9 mouse cellular contexts compared by ENCODE assay signal in the genomic region with DNA sequence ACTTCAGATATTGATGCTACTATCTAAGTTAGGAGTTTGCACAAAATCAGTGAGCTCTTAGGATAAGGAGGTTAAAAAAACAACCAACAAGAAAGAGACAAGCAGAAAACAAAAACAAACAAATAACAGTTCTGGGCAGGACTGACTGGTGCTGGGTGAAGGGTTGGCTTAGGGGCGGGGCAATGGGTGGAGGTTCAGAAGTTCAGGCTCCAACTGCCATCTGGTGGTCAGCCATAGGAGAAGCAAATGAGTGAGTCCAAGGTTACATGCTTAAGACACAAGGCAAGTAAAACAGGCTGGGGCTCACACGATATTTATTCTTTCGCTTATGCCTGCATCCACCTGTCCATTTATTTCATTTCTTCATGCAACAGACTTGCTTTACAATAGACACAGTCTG. TPM values are rescaled to one million over a fixed set of nuclear protein-coding genes. Genes with fewer than 3 reads are reported as not detected.
DNase-seq lines count a peak whose midpoint lies in the region; ATAC-seq and TF ChIP-seq lines count a peak whose summit lies in the region.
"Had no signal": no experiment of that assay in that cellular context is flagged by ENCODE, and none has a peak within 500 bp of the region (broad histone marks: within the 10 kb centered on the region; RNA-seq: fewer than 3 reads in every experiment).

No protein-coding gene starts in this region.

- ATAC-seq in liver, embryonic 13.5 days (ENCODE audit: low read depth): peak; percentile 84
- peak; percentile 62; the same call in 1 of the 2 replicates for ATAC-seq in stomach, embryonic 16.5 days (ENCODE audit: insufficient read depth, low FRiP score)

- 0 out of 2 replicates have a peak, but pooled peaks have one; percentile 28 for TF ChIP-seq CTCF in embryonic fibroblast, embryonic 13.5 days (IDR thresholded peaks at IDR 0.05; ENCODE audit: borderline replicate concordance, insufficient read depth, low read length)

- H3K27me3 ChIP-seq in liver, embryonic 13.5 days: no peaks in the 10 kb centered on the region
- no peaks in the 10 kb centered on the region for H3K27me3 ChIP-seq in stomach, embryonic 16.5 days (ENCODE audit: control insufficient read depth, insufficient read depth, low read length)

- H3K4me1 ChIP-seq in embryonic fibroblast, embryonic 13.5 days (ENCODE audit: control insufficient read depth, insufficient read depth, low read length): no peaks in the 10 kb centered on the region
- H3K4me1 ChIP-seq in liver, embryonic 13.5 days (replicated peaks): peaks cover 6% of the 10 kb centered on the region
- no peaks in the 10 kb centered on the region for H3K4me1 ChIP-seq in stomach, embryonic 16.5 days (ENCODE audit: control insufficient read depth, insufficient read depth, low read length)
- H3K4me1 ChIP-seq: embryonic facial prominence, embryonic 13.5 days had no signal

- peak; percentile 70 for DNase-seq in CD4-positive helper T cell, adult 2 months (ENCODE audit: low read depth, low spot score)
- peak; percentile 80 for DNase-seq in adrenal gland, postnatal 14 days
- DNase-seq in heart, postnatal 14 days: peak; percentile 66 to 71
- peak; percentile 77 to 83 for DNase-seq in kidney, postnatal 25 days
- peak; percentile 36 for DNase-seq in liver, embryonic 13.5 days
- peak; percentile 23 for DNase-seq in neural tube, embryonic 10.5 days (ENCODE audit: extremely low spot score, low spot score)

- no peak overlapping the region for H3K4me2 ChIP-seq in liver, embryonic 13.5 days
- H3K4me2 ChIP-seq in stomach, embryonic 16.5 days (ENCODE audit: low read depth, low read length): no peak overlapping the region
- H3K4me2 ChIP-seq: embryonic facial prominence, embryonic 13.5 days had no signal

- no peak overlapping the region for H3K27ac ChIP-seq in embryonic fibroblast, embryonic 13.5 days (ENCODE audit: insufficient read depth, low read length)
- H3K27ac ChIP-seq in liver, embryonic 13.5 days: no peak overlapping the region
- no peak overlapping the region for H3K27ac ChIP-seq in stomach, embryonic 16.5 days (ENCODE audit: low read length)
- H3K27ac ChIP-seq: embryonic facial prominence, embryonic 13.5 days had no signal

- no peaks in the 10 kb centered on the region for H3K9me3 ChIP-seq in liver, embryonic 13.5 days (replicated peaks)
- no peaks in the 10 kb centered on the region for H3K9me3 ChIP-seq in stomach, embryonic 16.5 days (replicated peaks; ENCODE audit: control insufficient read depth, low read length)
- H3K9me3 ChIP-seq: embryonic facial prominence, embryonic 13.5 days had no signal

- no peaks in the 10 kb centered on the region for H3K36me3 ChIP-seq in liver, embryonic 13.5 days
- no peaks in the 10 kb centered on the region for H3K36me3 ChIP-seq in stomach, embryonic 16.5 days (ENCODE audit: control insufficient read depth, insufficient read depth, low read length)
- H3K36me3 ChIP-seq: embryonic facial prominence, embryonic 13.5 days had no signal

- intact Hi-C loops in heart, postnatal 14 days (cut with DNase I): loop anchor here (2.0 to 10.0 kb wide), 5 partner anchors 86 to 1353 kb away; no protein-coding TSS in a partner anchor

- no peak for TF ChIP-seq POLR2A in embryonic fibroblast, embryonic 13.5 days (IDR thresholded peaks at IDR 0.05; ENCODE audit: low read depth, low read length)

- H3K9ac ChIP-seq in liver, embryonic 13.5 days: no peak overlapping the region
- no peak overlapping the region for H3K9ac ChIP-seq in stomach, embryonic 16.5 days (ENCODE audit: low read length)
- H3K9ac ChIP-seq: embryonic facial prominence, embryonic 13.5 days had no signal

- H3K4me3 ChIP-seq in embryonic fibroblast, embryonic 13.5 days (ENCODE audit: insufficient read depth, low read length): no peak overlapping the region
- H3K4me3 ChIP-seq in liver, embryonic 13.5 days (replicated peaks): no peak overlapping the region
- H3K4me3 ChIP-seq in stomach, embryonic 16.5 days (replicated peaks; ENCODE audit: low read length): no peak overlapping the region
- H3K4me3 ChIP-seq: embryonic facial prominence, embryonic 13.5 days had no signal

- 24% methylated on average over 3 of the region's 3 CpGs for WGBS in liver, embryonic 13.5 days (ENCODE audit: insufficient replicate concordance)
- WGBS in stomach, embryonic 16.5 days: 28% methylated on average over 3 of the region's 3 CpGs

RNA-seq across cellular contexts. Expression of gene Igbp1, which starts 13.8 kb away (rescaled TPM):
- 64.2 and 66.4 TPM in 2 replicates for total RNA-seq in adrenal gland, postnatal 14 days (2021)
- polyA plus RNA-seq in embryonic fibroblast, embryonic 13.5 days (2011; ENCODE audit: insufficient read length, low read depth, missing spikeins): 51.9 and 66.7 TPM in 2 replicates
- total RNA-seq in heart, postnatal 14 days (2021): 10 to 100 TPM; 38.0 to 41.0 TPM
- polyA plus RNA-seq in liver, embryonic 13.5 days (2015; fragmentation: Nextera tagmentation; extraction: Ambion mirVana): 17.5 and 20.3 TPM in 2 replicates
- polyA plus RNA-seq in stomach, embryonic 16.5 days (2015; fragmentation: Nextera tagmentation; extraction: Ambion mirVana): 33.2 and 35.1 TPM in 2 replicates

RNA-seq across cellular contexts. Expression of gene Awat2, which starts 37.8 kb away (rescaled TPM):
- total RNA-seq in adrenal gland, postnatal 14 days (2021): 0.48 and 0.75 TPM in 2 replicates
- polyA plus RNA-seq in embryonic fibroblast, embryonic 13.5 days (2011; ENCODE audit: insufficient read length, low read depth, missing spikeins): 0.50 TPM in 1 of 2 replicates, not detected in the other
- under 1 TPM in 1 of 2 experiments, not detected in 1; 0.19 TPM for total RNA-seq in heart, postnatal 14 days (2021)
- 0.23 and 0.39 TPM in 2 replicates for polyA plus RNA-seq in liver, embryonic 13.5 days (2015; fragmentation: Nextera tagmentation; extraction: Ambion mirVana)
- 0.55 and 0.84 TPM in 2 replicates for polyA plus RNA-seq in stomach, embryonic 16.5 days (2015; fragmentation: Nextera tagmentation; extraction: Ambion mirVana)

RNA-seq across cellular contexts. Expression of gene Dgat2l6, which starts 44.3 kb away (rescaled TPM):
- not detected in 2 replicates for total RNA-seq in adrenal gland, postnatal 14 days (2021)
- polyA plus RNA-seq in embryonic fibroblast, embryonic 13.5 days (2011; ENCODE audit: insufficient read length, low read depth, missing spikeins): not detected in 2 replicates
- total RNA-seq in heart, postnatal 14 days (2021): not detected
- polyA plus RNA-seq in liver, embryonic 13.5 days (2015; fragmentation: Nextera tagmentation; extraction: Ambion mirVana): not detected in 2 replicates
- not detected in 2 replicates for polyA plus RNA-seq in stomach, embryonic 16.5 days (2015; fragmentation: Nextera tagmentation; extraction: Ambion mirVana)
- polyA plus RNA-seq: embryonic facial prominence, embryonic 13.5 days had no signal

RNA-seq across cellular contexts. Expression of gene Otud6a, which starts 51.5 kb away (rescaled TPM):
- not detected in 2 replicates for total RNA-seq in adrenal gland, postnatal 14 days (2021)
- not detected in 2 replicates for polyA plus RNA-seq in embryonic fibroblast, embryonic 13.5 days (2011; ENCODE audit: insufficient read length, low read depth, missing spikeins)
- total RNA-seq in heart, postnatal 14 days (2021): not detected
- not detected in 2 replicates for polyA plus RNA-seq in liver, embryonic 13.5 days (2015; fragmentation: Nextera tagmentation; extraction: Ambion mirVana)
- not detected in 2 replicates for polyA plus RNA-seq in stomach, embryonic 16.5 days (2015; fragmentation: Nextera tagmentation; extraction: Ambion mirVana)
- polyA plus RNA-seq: embryonic facial prominence, embryonic 13.5 days had no signal

Comparison
In these comparisons a context has a peak if more than half of its experiments do, and no peak if none do; other contexts are left out.
1. DNase-seq: peak in every context shown above with its lines; median percentile 80 in adrenal gland, postnatal 14 days; 80 in kidney, postnatal 25 days; 70 in CD4-positive helper T cell, adult 2 months; 68 in heart, postnatal 14 days; 36 in liver, embryonic 13.5 days; 23 in neural tube, embryonic 10.5 days.